Mouse (Mus musculus) embryonic facial prominence, embryonic 14.5 days (tissue): ENCODE measurements at regions not wholly inside any gene's neighbourhood (a gene's known extent, or its start where the extent isn't known, plus 50 kb on each side); places are given as distances from the start of the nearest gene placed in this dataset.

Experiments
- ATAC-seq: fragments of 200-750 bp; cut with Nextera tagmentation; 2 replicates; pipeline ENCODE4 v1.8.0; 2017; ENCODE audit warnings: low read depth, moderate number of reproducible peaks, moderate TSS enrichment
- DNase-seq: peaks from one replicate; pipeline ENCODE4 v3.0.0-alpha.2; 2015; ENCODE audit warnings: low spot score
- H3K27ac ChIP-seq: fragments of 300-500 bp; sonication (generic); replicated peaks from 2 replicates; pipeline ENCODE4 v1.5.1; 2014; ENCODE audit warnings: low read depth, mild to moderate bottlenecking, low read length, moderate library complexity
- H3K27me3 ChIP-seq: fragments of 300-500 bp; sonication (generic); replicated peaks from 2 replicates; pipeline ENCODE4 v1.6.1; 2014; ENCODE audit warnings: low read length; ENCODE audit not compliant: control insufficient read depth, insufficient read depth
- H3K36me3 ChIP-seq: fragments of 300-500 bp; sonication (generic); 2 replicates; pipeline ENCODE4 v1.6.1; 2014; ENCODE audit warnings: low read length, mixed read lengths; ENCODE audit not compliant: control insufficient read depth, insufficient read depth
- H3K4me1 ChIP-seq: fragments of 300-500 bp; sonication (generic); 2 replicates; pipeline ENCODE4 v1.6.1; 2014; ENCODE audit warnings: antibody characterized with exemption, low read length; ENCODE audit not compliant: control insufficient read depth, insufficient read depth
- H3K4me2 ChIP-seq: fragments of 300-500 bp; sonication (generic); 2 replicates; pipeline ENCODE4 v1.6.1; 2014; ENCODE audit warnings: low read depth, mild to moderate bottlenecking, low read length, moderate library complexity, mixed read lengths
- H3K4me3 ChIP-seq: fragments of 300-500 bp; sonication (generic); 2 replicates; pipeline ENCODE4 v1.5.1; 2014; ENCODE audit warnings: low read depth, mild to moderate bottlenecking, low read length
- H3K9ac ChIP-seq: fragments of 300-500 bp; sonication (generic); 2 replicates; pipeline ENCODE4 v1.6.1; 2014; ENCODE audit warnings: low read depth, mild to moderate bottlenecking, low read length, moderate library complexity, mixed read lengths
- H3K9me3 ChIP-seq: fragments of 300-500 bp; sonication (generic); 2 replicates; pipeline ENCODE4 v1.6.1; 2016; ENCODE audit warnings: low read length; ENCODE audit not compliant: control insufficient read depth
- WGBS: fragments of 180-500 bp; shearing (Covaris S2); extraction: QIAGEN DNeasy Blood & Tissue Kit; methylation state at CpG from one replicate; pipeline ENCODE4 v1.1.7; 2014; 5-methylcytosine and 5-hydroxymethylcytosine counted together

DNA sequence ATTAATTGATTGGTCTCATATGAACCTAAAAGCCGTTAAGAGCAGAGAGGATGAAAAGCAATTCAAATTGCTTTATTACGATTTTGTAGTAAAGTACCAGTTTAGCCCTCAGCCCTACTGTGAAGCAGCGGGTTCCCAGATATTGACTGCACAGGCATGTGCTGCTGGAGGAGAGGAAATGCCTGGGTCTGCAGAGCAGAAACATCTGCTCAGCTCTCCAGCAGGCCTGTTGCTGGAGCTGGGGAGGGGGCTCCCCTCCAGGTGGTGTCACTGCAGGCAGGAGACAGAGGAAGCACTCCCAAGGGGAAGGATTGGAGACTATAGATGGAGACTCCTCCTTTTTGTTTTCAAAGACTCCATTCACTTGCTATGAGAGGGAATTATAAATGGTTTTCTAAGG, 106.1 kb upstream of the Zfp462 start:
- Histone ChIP-seq H3K27me3 (no peaks in the 10 kb centered on the region), H3K4me3 (no peak overlapping the region), H3K27ac (no peak overlapping the region), H3K4me1 (peaks cover 8% of the 10 kb centered on the region; the same call in 1 of the 2 replicates), H3K4me2 (no peak overlapping the region), H3K36me3 (no peaks in the 10 kb centered on the region), H3K9me3 (no peaks in the 10 kb centered on the region), H3K9ac (no peak overlapping the region)
- WGBS, result 12% methylated on average over 3 of the region's 3 CpGs
- ATAC-seq (0 out of 2 replicates have a peak, but pooled peaks have one; percentile 18), DNase-seq (peak; percentile 11)

DNA sequence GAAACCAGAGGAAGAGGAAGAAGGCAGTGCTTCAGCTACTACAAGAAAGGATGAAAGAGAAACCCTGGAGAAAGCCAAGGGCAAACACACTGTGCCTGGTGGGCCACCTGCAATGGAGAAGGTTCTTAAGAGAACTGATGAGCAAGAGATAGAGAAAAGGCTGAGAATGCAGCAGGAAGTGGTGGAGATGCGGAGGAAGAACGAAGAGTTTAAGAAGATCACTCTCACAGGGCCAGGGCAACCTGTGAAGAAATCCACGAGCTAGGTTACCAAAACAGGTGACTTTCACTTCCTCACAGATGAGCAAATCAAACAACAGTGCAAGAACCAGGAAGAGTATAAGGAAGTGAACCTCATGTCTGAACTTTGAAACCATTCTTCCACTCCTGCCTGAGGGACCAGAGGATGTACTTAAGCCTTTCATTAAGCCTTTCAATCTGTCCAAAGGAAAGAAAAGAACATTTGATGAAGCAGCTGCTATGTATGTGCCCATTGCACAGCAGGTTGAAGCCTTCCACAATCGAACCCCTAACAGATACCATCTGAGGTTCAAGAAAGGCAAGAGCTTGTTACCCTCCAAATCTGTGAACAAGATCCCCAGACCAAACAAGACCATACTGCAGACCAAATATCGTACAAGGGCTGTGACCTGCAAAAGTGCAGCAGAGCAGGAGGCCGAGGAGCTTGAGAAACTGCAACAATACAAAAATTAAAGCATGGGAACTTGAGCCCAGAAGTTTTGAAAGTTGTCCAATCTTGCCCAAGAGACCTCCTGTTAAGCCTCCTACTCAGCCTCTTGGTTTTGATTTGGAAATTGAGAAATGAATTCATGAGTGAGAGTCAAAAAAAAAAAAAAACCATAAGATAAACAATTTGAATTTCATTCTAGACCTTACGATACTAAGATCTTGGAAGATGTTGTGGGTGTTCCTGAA, 91.6 kb upstream of the Zfp462 start:
- ATAC-seq (no peak), DNase-seq (no peak)
- no peaks in the 10 kb centered on the region for H3K36me3 ChIP-seq
- H3K27ac ChIP-seq, result no peak overlapping the region
- H3K4me3 ChIP-seq, result no peak overlapping the region
- H3K4me2 ChIP-seq, result no peak overlapping the region
- H3K9ac ChIP-seq, result no peak overlapping the region
- no peaks in the 10 kb centered on the region for H3K27me3 ChIP-seq
- no peaks in the 10 kb centered on the region for H3K4me1 ChIP-seq
- no peaks in the 10 kb centered on the region for H3K9me3 ChIP-seq
- 78% methylated on average over 7 of the region's 7 CpGs for whole genome bisulfite sequencing

GRCm38 (mm10) chr4:54858604-54859003, 86.2 kb upstream of the Zfp462 start:
- H3K36me3 ChIP-seq, result no peaks in the 10 kb centered on the region
- H3K9ac ChIP-seq, result no peak overlapping the region
- H3K4me1 ChIP-seq, result no peaks in the 10 kb centered on the region
- H3K4me3 ChIP-seq, result no peak overlapping the region
- H3K4me2 ChIP-seq, result no peak overlapping the region
- no peaks in the 10 kb centered on the region for H3K27me3 ChIP-seq
- no peak overlapping the region for H3K27ac ChIP-seq
- DNase-seq (no peak), ATAC-seq (no peak)
- H3K9me3 ChIP-seq, result no peaks in the 10 kb centered on the region
- 92% methylated on average over 3 of the region's 3 CpGs for WGBS

- ATAC-seq, result no peak
- DNase-seq, result peak; percentile 40
- H3K9ac ChIP-seq, result no peak overlapping the region
- WGBS, result 55% methylated on average over 2 of the region's 2 CpGs
- H3K4me2 ChIP-seq, result no peak overlapping the region
- H3K4me1 ChIP-seq, result no peaks in the 10 kb centered on the region
- no peaks in the 10 kb centered on the region for H3K9me3 ChIP-seq
- H3K27me3 ChIP-seq, result no peaks in the 10 kb centered on the region
- no peak overlapping the region for H3K4me3 ChIP-seq
- no peaks in the 10 kb centered on the region for H3K36me3 ChIP-seq
- no peak overlapping the region for H3K27ac ChIP-seq
Measured at GRCm38 (mm10) chr4:54866062-54866461, 78.8 kb upstream of the Zfp462 start.

GRCm38 (mm10) chr4:54874136-54874827, 70.6 kb upstream of the Zfp462 start:
- no peaks in the 10 kb centered on the region for H3K36me3 ChIP-seq
- H3K9ac ChIP-seq, result no peak overlapping the region
- 0 out of 2 replicates have a peak, but pooled peaks cover 3% of the 10 kb centered on the region for H3K4me1 ChIP-seq
- ATAC-seq, result no peak
- DNase-seq, result peak; percentile 28
- H3K27me3 ChIP-seq, result no peaks in the 10 kb centered on the region
- H3K4me2 ChIP-seq, result no peak overlapping the region
- no peak overlapping the region for H3K27ac ChIP-seq
- H3K9me3 ChIP-seq, result no peaks in the 10 kb centered on the region
- 80% methylated on average over 13 of the region's 13 CpGs for WGBS
- H3K4me3 ChIP-seq, result no peak overlapping the region

DNA sequence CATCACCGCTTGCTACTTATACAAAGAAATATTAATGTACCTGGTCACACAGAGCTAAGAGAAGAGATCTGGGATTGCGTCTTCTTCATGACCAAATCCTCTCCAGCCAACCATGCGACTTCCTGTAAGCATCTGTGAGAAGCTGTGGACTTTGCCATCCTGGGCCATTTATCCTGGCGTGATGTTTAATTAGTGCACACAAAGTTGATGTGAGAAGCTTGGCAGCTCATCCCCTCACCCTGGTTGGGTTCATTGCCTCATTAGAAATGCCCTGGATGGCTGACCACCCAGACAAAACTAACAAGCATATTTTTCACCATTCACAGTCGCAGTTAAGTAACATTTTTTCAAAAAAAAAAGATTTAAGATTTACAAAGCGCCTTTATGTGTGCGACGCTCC, 69.3 kb upstream of the Zfp462 start:
- DNase-seq, result no peak
- H3K4me2 ChIP-seq, result no peak overlapping the region
- no peak overlapping the region for H3K27ac ChIP-seq
- H3K27me3 ChIP-seq, result no peaks in the 10 kb centered on the region
- WGBS, result 94% methylated on average over 8 of the region's 8 CpGs
- no peaks in the 10 kb centered on the region for H3K9me3 ChIP-seq
- 0 out of 2 replicates have a peak, but pooled peaks cover 3% of the 10 kb centered on the region for H3K4me1 ChIP-seq
- H3K36me3 ChIP-seq, result no peaks in the 10 kb centered on the region
- no peak for ATAC-seq
- H3K9ac ChIP-seq, result no peak overlapping the region
- no peak overlapping the region for H3K4me3 ChIP-seq

- no peak overlapping the region for H3K4me2 ChIP-seq
- DNase-seq, result peak; percentile 32
- H3K4me1 ChIP-seq, result 0 out of 2 replicates have a peak, but pooled peaks cover 3% of the 10 kb centered on the region
- no peaks in the 10 kb centered on the region for H3K27me3 ChIP-seq
- no peaks in the 10 kb centered on the region for H3K36me3 ChIP-seq
- H3K27ac ChIP-seq, result no peak overlapping the region
- H3K9me3 ChIP-seq, result no peaks in the 10 kb centered on the region
- no peak overlapping the region for H3K4me3 ChIP-seq
- ATAC-seq, result no peak
- no peak overlapping the region for H3K9ac ChIP-seq
- 47% methylated on average over 2 of the region's 2 CpGs for whole genome bisulfite sequencing
Measured at GRCm38 (mm10) chr4:54877361-54877760, 67.5 kb upstream of the Zfp462 start.

GRCm38 (mm10) chr4:54878531-54878930, 66.3 kb upstream of the Zfp462 start:
- DNase-seq, result no peak
- H3K36me3 ChIP-seq, result no peaks in the 10 kb centered on the region
- WGBS, result 79% methylated on average over 3 of the region's 3 CpGs
- H3K9ac ChIP-seq, result no peak overlapping the region
- H3K4me1 ChIP-seq, result 0 out of 2 replicates have a peak, but pooled peaks cover 3% of the 10 kb centered on the region
- no peaks in the 10 kb centered on the region for H3K27me3 ChIP-seq
- H3K9me3 ChIP-seq, result no peaks in the 10 kb centered on the region
- no peak overlapping the region for H3K4me2 ChIP-seq
- no peak overlapping the region for H3K27ac ChIP-seq
- ATAC-seq, result no peak
- no peak overlapping the region for H3K4me3 ChIP-seq
